Mouse (Mus musculus) liver, postnatal 0 days (tissue): Measurements from ENCODE around the gene Usp39. TPM values are rescaled to one million over a fixed set of nuclear protein-coding genes. Genes with fewer than 3 reads are reported as not detected.
A peak's percentile ranks its signal among the peaks of the same experiment; 100 is the strongest.

Experiments
- ATAC-seq: fragments of 200-750 bp; cut with Nextera tagmentation; 2 replicates; pipeline ENCODE4 v1.8.0; 2017; ENCODE audit warnings: mild to moderate bottlenecking, moderate library complexity
- DNase-seq: peaks from one replicate; pipeline ENCODE4 v3.0.0-alpha.2; 2016
- H3K27ac ChIP-seq: fragments of 300-500 bp; sonication (generic); 2 replicates; pipeline ENCODE4 v1.5.1; 2014; ENCODE audit warnings: antibody characterized with exemption, moderate library complexity, mild to moderate bottlenecking, low read depth
- H3K27me3 ChIP-seq: fragments of 300-500 bp; sonication (generic); 2 replicates; pipeline ENCODE4 v1.6.1; 2014; ENCODE audit warnings: low read length, control low read depth, mixed read lengths; ENCODE audit not compliant: insufficient read depth
- H3K36me3 ChIP-seq: fragments of 300-500 bp; sonication (generic); replicated peaks from 2 replicates; pipeline ENCODE4 v1.6.1; 2014; ENCODE audit warnings: mild to moderate bottlenecking, control low read depth, low read length, moderate library complexity, mixed read lengths; ENCODE audit not compliant: insufficient read depth
- H3K4me1 ChIP-seq: fragments of 300-500 bp; sonication (generic); 2 replicates; pipeline ENCODE4 v1.6.1; 2014; ENCODE audit warnings: antibody characterized with exemption, mild to moderate bottlenecking, control low read depth; ENCODE audit not compliant: insufficient read depth
- H3K4me2 ChIP-seq: fragments of 300-500 bp; sonication (generic); 2 replicates; pipeline ENCODE4 v1.6.1; 2014; ENCODE audit warnings: low read depth, mild to moderate bottlenecking, low read length, moderate library complexity, mixed read lengths
- H3K4me3 ChIP-seq: fragments of 300-500 bp; sonication (generic); 2 replicates; pipeline ENCODE4 v1.5.1; 2014; ENCODE audit warnings: low read depth, low read length
- H3K9ac ChIP-seq: fragments of 300-500 bp; sonication (generic); replicated peaks from 2 replicates; pipeline ENCODE4 v1.6.1; 2014; ENCODE audit warnings: mild to moderate bottlenecking, moderate library complexity
- H3K9me3 ChIP-seq: fragments of 300-500 bp; sonication (generic); 2 replicates; pipeline ENCODE4 v1.6.1; 2016; ENCODE audit warnings: mild to moderate bottlenecking, control low read depth, low read length, mixed read lengths
- CTCF ChIP-seq: sonication (generic); IDR thresholded peaks from 2 replicates; pipeline ENCODE4 v1.5.1; 2016; ENCODE audit warnings: antibody characterized with exemption, low read depth
- EP300 ChIP-seq: IDR thresholded peaks from 2 replicates; pipeline ENCODE4 v1.6.1; 2016; ENCODE audit warnings: antibody characterized with exemption, low read depth, mild to moderate bottlenecking
- WGBS: fragments of 180-500 bp; shearing (Covaris S2); extraction: QIAGEN DNeasy Blood & Tissue Kit; methylation state at CpG from one replicate; pipeline ENCODE4 v1.1.7; 2014; ENCODE audit not compliant: insufficient replicate concordance; 5-methylcytosine and 5-hydroxymethylcytosine counted together
- polyA plus RNA-seq: library from polyadenylated mRNA; unstranded; fragments of >200 nt; fragmentation: Nextera tagmentation; extraction: Ambion mirVana; gene quantifications from 2 replicates; pipeline ENCODE4 v1.2.1, GENCODE M21; 2015

The Usp39 gene
- polyA plus RNA-seq, result 21.1 and 21.7 TPM in 2 replicates

DNA sequence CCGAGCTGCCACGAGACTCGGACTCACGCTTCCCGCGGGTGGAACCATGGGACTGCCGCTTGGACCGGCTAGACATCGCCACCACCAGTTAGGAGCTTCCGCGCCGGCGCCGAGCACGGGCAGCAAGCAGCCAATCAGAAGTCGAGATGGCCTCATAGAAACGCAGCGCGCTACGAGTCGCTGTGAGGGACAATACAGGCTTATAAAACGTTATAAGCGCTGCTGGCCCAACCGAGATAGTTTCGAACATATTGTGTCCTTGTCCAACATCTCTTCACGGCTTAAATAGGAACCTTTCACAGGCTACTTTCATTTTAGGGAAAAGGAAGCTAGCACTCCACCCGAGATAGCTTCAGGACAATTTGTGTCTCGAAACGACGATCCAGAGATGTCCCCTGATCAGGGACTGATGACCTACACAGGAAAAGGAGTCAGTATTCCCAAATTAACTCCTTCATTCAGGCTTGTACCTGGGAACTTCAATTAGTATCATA is at the start of gene Usp39:
Gene Usp39 (minus strand): TSS at position 111 of the 494 bp plus-strand sequence.
- Histone ChIP-seq H3K9me3 (no peaks in the 10 kb centered on the region), H3K9ac (peak within 1 kb of the TSS; percentile 95), H3K4me3 (peak within 1 kb of the TSS; percentile 89), H3K36me3 (peaks cover 32% of the 10 kb centered on the region), H3K27ac (peak within 1 kb of the TSS; percentile 88), H3K4me1 (peaks cover 52% of the 10 kb centered on the region), H3K4me2 (peak within 1 kb of the TSS; percentile 95), H3K27me3 (no peaks in the 10 kb centered on the region)
- under 1% methylated on average over 30 of the region's 30 CpGs for WGBS
- peak; percentile 85 for ATAC-seq
- TF ChIP-seq CTCF, result peak; percentile 26; the same call in 1 of the 2 replicates
- TF ChIP-seq EP300, result peak; percentile 73; the same call in 1 of the 2 replicates
- peak; percentile 94 for DNase-seq

DNA sequence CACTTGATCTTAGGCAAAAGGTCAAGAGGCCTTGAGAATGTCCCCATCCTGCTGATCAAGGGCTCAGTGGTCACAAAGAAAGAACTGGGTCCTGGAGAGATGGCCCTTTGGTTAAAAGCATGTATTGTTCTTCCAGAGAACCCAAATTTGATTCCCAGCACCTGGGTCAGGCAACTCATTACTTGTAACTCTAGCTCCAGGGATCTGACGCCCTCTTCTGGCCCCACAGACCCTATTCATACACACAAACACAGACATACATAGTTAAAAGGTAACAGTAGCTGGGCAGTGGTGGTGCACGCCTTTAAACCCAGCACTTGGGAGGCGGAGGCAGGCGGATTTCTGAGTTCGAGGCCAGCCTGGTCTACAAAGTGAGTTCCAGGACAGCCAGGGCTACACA is 47.4 kb upstream of the Usp39 start:
- peaks cover 33% of the 10 kb centered on the region for H3K4me1 ChIP-seq
- no peak for ATAC-seq
- H3K9me3 ChIP-seq, result no peaks in the 10 kb centered on the region
- TF ChIP-seq EP300 (no peak), CTCF (peak; percentile 38)
- no peaks in the 10 kb centered on the region for H3K27me3 ChIP-seq
- no peak for DNase-seq
- no peak overlapping the region for H3K4me3 ChIP-seq
- WGBS, result 84% methylated on average over 5 of the region's 5 CpGs
- no peak overlapping the region for H3K9ac ChIP-seq
- H3K27ac ChIP-seq, result no peak overlapping the region
- H3K4me2 ChIP-seq, result peak overlapping the region; percentile 80
- peaks cover 15% of the 10 kb centered on the region for H3K36me3 ChIP-seq

DNA sequence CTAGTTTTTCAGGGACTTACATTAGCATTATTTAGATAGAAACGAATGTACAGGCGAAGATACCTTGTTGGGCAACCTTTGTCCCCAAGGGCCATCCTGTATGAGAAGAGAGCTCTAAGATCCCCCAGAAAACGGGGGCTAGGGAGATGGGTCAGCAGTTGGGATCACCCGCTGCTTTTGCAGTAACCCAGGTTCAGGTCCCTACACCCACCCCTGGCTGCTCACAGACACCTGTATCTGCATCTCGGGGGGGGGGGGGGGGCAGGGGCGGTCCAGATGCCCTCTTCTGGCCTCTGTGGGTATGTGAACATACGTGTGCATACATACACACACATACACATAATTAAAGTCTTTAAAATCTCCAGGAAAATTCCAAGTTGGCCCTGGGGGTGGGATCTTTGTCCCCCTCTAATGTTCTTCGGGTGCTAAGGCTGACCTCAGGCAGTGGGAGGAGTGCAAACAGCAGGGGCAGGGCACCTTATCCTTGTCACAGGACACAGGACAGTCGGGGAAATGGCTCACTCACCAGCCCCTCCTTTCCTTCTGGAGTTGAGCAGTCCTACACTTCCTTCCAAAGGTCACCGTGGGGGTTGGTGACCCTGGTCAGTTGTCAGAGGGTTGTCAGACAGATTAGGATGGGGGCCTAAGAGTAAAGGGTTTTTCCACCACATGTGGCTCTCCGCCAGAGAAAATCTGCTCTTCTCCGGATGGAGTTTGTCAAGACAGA is 46.0 kb upstream of the Usp39 start:
- ATAC-seq (peak; percentile 43), DNase-seq (peak; percentile 69)
- H3K27ac ChIP-seq, result peak overlapping the region; percentile 98
- H3K4me3 ChIP-seq, result peak overlapping the region; percentile 64
- H3K27me3 ChIP-seq, result no peaks in the 10 kb centered on the region
- WGBS, result 13% methylated on average over 12 of the region's 12 CpGs
- peak overlapping the region; percentile 80 for H3K4me2 ChIP-seq
- TF ChIP-seq CTCF, result peak; percentile 43
- peak; percentile 54 for TF ChIP-seq EP300
- peak overlapping the region; percentile 86 for H3K9ac ChIP-seq
- H3K9me3 ChIP-seq, result no peaks in the 10 kb centered on the region
- peaks cover 24% of the 10 kb centered on the region for H3K36me3 ChIP-seq
- H3K4me1 ChIP-seq, result peaks cover 29% of the 10 kb centered on the region

DNA sequence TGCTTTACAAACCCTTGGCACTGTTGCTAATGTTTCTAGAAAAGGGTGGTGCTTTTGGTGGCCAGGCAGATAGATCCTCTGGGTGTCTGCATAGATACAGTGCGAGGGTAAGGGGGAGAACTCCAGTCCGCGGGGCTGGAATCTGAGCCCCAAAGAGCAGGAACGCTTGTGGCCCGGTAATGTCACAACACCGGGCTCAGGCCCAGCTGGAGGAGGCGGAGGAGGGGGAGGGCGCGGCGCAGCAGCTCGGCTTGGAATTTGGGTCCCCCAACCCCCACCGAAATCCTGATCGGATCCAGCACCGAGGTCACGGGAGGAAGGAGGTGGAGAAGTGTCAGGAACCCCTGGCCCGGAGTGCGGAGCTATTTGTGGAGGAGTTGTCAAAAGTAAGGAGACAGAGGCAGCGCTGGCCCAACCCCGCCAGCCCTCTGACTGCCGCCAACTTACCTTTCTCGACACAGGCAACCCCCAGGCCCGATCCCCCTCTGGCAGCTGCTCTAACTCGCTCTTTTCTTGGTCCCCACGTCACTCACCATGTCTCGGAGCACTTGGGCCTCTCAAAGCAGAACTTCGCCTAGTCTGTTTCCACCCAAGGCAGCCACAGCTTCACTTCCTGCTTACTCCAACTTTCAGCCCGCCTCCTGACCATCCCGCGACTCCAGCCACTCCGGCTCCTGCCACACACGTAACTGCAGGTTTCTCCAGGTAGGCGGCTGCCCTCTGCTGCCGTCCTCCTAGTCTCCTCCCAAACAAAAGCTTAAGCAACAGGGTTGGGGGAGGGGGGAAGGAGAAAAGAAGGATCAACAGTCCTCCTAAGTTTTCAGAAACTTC is 45.2 kb upstream of the Usp39 start, which contains the start of gene Vamp8:
Gene Vamp8 (minus strand): TSS at position 763 of the 831 bp plus-strand sequence.
- Histone ChIP-seq H3K9ac (peak within 1 kb of the TSS; percentile 86), H3K9me3 (no peaks in the 10 kb centered on the region), H3K36me3 (peaks cover 32% of the 10 kb centered on the region), H3K27ac (peak within 1 kb of the TSS; percentile 98), H3K4me2 (peak within 1 kb of the TSS; percentile 80), H3K27me3 (no peaks in the 10 kb centered on the region), H3K4me3 (peak within 1 kb of the TSS; percentile 64), H3K4me1 (peaks cover 29% of the 10 kb centered on the region)
- TF ChIP-seq EP300, result peak; percentile 23; the same call in 1 of the 2 replicates
- TF ChIP-seq CTCF, result peak; percentile 50
- under 1% methylated on average over 33 of the region's 33 CpGs for WGBS
- peak; percentile 74 for ATAC-seq
- DNase-seq, result peak; percentile 82

DNA sequence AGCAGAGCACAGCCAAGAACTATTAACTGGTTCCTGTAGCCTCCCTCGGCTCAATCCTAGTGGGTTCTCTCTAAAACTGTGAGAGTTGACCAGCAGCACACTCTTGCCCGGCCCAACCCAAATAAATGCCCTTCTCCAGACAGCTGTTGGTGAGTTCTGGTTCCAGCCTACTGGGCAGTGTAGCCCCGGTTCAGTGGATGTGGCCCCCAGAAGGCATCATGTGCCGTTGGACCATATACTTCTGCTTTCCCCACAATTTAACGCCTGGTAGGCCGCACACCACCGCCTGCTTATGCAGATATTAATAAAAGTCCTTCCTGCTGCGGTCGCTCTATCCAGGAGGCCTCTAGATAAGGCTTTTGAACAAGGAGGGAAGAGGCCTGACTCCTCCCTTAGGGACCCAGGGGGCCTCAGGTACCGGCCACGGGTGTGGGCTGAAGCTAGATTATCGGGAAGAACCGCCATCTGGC is 44.5 kb upstream of the Usp39 start:
- Histone ChIP-seq H3K9me3 (no peaks in the 10 kb centered on the region), H3K27ac (peak overlapping the region; percentile 98), H3K4me1 (peaks cover 29% of the 10 kb centered on the region), H3K4me2 (peak overlapping the region; percentile 80), H3K36me3 (peaks cover 39% of the 10 kb centered on the region), H3K4me3 (peak overlapping the region; percentile 64), H3K27me3 (no peaks in the 10 kb centered on the region), H3K9ac (peak overlapping the region; percentile 86)
- ATAC-seq, result peak; percentile 86
- TF ChIP-seq CTCF (no peak), EP300 (peak; percentile 97)
- 5% methylated on average over 13 of the region's 13 CpGs for WGBS
- DNase-seq, result peak; percentile 79
